Mouse (Mus musculus) right cerebral cortex, postnatal 10 days (tissue): ENCODE results near the gene Fam174b.

Experiments
- DNase-seq, 2 experiments: peaks; one replicate each; pipeline ENCODE4 v3.0.0; 2021; ENCODE audit warnings: low spot score in 2 of 2

The Fam174b gene

GRCm38 (mm10) chr7:73749339-73749738 is 9.2 kb downstream of the Fam174b start:
- DNase-seq = no peak

GRCm38 (mm10) chr7:73749983-73750382 is 9.9 kb downstream of the Fam174b start:
- DNase-seq = no peak

- no peak for DNase-seq
These were observed 13.5 kb downstream of the Fam174b start for GRCm38 (mm10) chr7:73753598-73753997.

GRCm38 (mm10) chr7:73755377-73756110 is 15.4 kb downstream of the Fam174b start:
- DNase-seq = peak in 1 of 2 experiments; percentile 14

- no peak for DNase-seq
These were observed 21.6 kb downstream of the Fam174b start for GRCm38 (mm10) chr7:73761691-73762189.

- DNase-seq = no peak
These were observed 24.6 kb downstream of the Fam174b start for GRCm38 (mm10) chr7:73764679-73765078.

- DNase-seq = peak in 1 of 2 experiments; percentile 12
These were observed 25.2 kb downstream of the Fam174b start for GRCm38 (mm10) chr7:73765186-73765903.

- DNase-seq = no peak
These were observed 29.1 kb downstream of the Fam174b start for GRCm38 (mm10) chr7:73769224-73769623.

- no peak for DNase-seq
These were observed 31.5 kb downstream of the Fam174b start for GRCm38 (mm10) chr7:73771384-73772274.

- DNase-seq = no peak
These were observed 32.2 kb downstream of the Fam174b start for GRCm38 (mm10) chr7:73772275-73772765.

GRCm38 (mm10) chr7:73774781-73775180 is 34.7 kb downstream of the Fam174b start:
- DNase-seq = no peak

- DNase-seq = no peak
These were observed 37.7 kb downstream of the Fam174b start for GRCm38 (mm10) chr7:73777777-73778176.

- no peak for DNase-seq
These were observed 44.8 kb downstream of the Fam174b start for GRCm38 (mm10) chr7:73784736-73785428.

- no peak for DNase-seq
These were observed 45.7 kb downstream of the Fam174b start for GRCm38 (mm10) chr7:73785815-73786214.

GRCm38 (mm10) chr7:73787513-73787912 is 47.4 kb downstream of the Fam174b start:
- no peak for DNase-seq

GRCm38 (mm10) chr7:73791096-73791495 is 51.0 kb downstream of the Fam174b start:
- DNase-seq = no peak

GRCm38 (mm10) chr7:73792155-73792554 is 52.1 kb downstream of the Fam174b start:
- DNase-seq = no peak

- no peak for DNase-seq
These were observed 52.5 kb downstream of the Fam174b start for GRCm38 (mm10) chr7:73792641-73793040.

GRCm38 (mm10) chr7:73809261-73809660 is 69.2 kb downstream of the Fam174b start:
- DNase-seq = no peak

GRCm38 (mm10) chr7:73811439-73811838 is 71.3 kb downstream of the Fam174b start:
- no peak for DNase-seq

GRCm38 (mm10) chr7:73812176-73812575 is 72.1 kb downstream of the Fam174b start:
- no peak for DNase-seq
